Mouse (Mus musculus) lung, embryonic 14.5 days (tissue): Measurements from ENCODE around the gene Stk39. TPM values are rescaled to one million over a fixed set of nuclear protein-coding genes. Genes with fewer than 3 reads are reported as not detected.

ENCODE experiments used
- ATAC-seq: fragments of 200-750 bp; cut with Nextera tagmentation; 2 replicates; pipeline ENCODE4 v1.8.0; 2017; ENCODE audit warnings: mild to moderate bottlenecking, moderate TSS enrichment, moderate library complexity; ENCODE audit not compliant: insufficient read depth
- DNase-seq: peaks from one replicate; pipeline ENCODE4 v3.0.0-alpha.2; 2015
- H3K27ac ChIP-seq: fragments of 300-500 bp; sonication (generic); 2 replicates; pipeline ENCODE4 v1.5.1; 2014; ENCODE audit warnings: low read depth, mild to moderate bottlenecking, moderate library complexity
- H3K27me3 ChIP-seq: fragments of 300-500 bp; sonication (generic); 2 replicates; pipeline ENCODE4 v1.6.1; 2014; ENCODE audit warnings: low read length, control low read depth; ENCODE audit not compliant: insufficient read depth
- H3K36me3 ChIP-seq: fragments of 300-500 bp; sonication (generic); 2 replicates; pipeline ENCODE4 v1.6.1; 2014; ENCODE audit warnings: control low read depth; ENCODE audit not compliant: insufficient read depth
- H3K4me1 ChIP-seq: fragments of 300-500 bp; sonication (generic); 2 replicates; pipeline ENCODE4 v1.6.1; 2014; ENCODE audit warnings: antibody characterized with exemption, control low read depth; ENCODE audit not compliant: insufficient read depth
- H3K4me2 ChIP-seq: fragments of 300-500 bp; sonication (generic); 2 replicates; pipeline ENCODE4 v1.6.1; 2014; ENCODE audit warnings: mild to moderate bottlenecking
- H3K4me3 ChIP-seq: fragments of 300-500 bp; sonication (generic); 2 replicates; pipeline ENCODE4 v1.5.1; 2014; ENCODE audit warnings: low read depth, low read length
- H3K9ac ChIP-seq: fragments of 300-500 bp; sonication (generic); 2 replicates; pipeline ENCODE4 v1.6.1; 2014
- H3K9me3 ChIP-seq: fragments of 300-500 bp; sonication (generic); 2 replicates; pipeline ENCODE4 v1.6.1; 2016; ENCODE audit warnings: low read depth, low read length, control low read depth
- CTCF ChIP-seq: IDR thresholded peaks from 2 replicates; pipeline ENCODE4 v1.5.1; 2016; ENCODE audit warnings: antibody characterized with exemption, low read depth
- WGBS: fragments of 180-500 bp; shearing (Covaris S2); extraction: QIAGEN DNeasy Blood & Tissue Kit; methylation state at CpG from one replicate; pipeline ENCODE4 v1.1.7; 2014; 5-methylcytosine and 5-hydroxymethylcytosine counted together
- polyA plus RNA-seq: library from polyadenylated mRNA; unstranded; fragments of >200 nt; fragmentation: Nextera tagmentation; extraction: Ambion mirVana; gene quantifications from 2 replicates; pipeline ENCODE4 v1.2.1, GENCODE M21; 2014

Gene Stk39
- polyA plus RNA-seq, 1 experiment from 2014 or later: 27.6 TPM

DNA sequence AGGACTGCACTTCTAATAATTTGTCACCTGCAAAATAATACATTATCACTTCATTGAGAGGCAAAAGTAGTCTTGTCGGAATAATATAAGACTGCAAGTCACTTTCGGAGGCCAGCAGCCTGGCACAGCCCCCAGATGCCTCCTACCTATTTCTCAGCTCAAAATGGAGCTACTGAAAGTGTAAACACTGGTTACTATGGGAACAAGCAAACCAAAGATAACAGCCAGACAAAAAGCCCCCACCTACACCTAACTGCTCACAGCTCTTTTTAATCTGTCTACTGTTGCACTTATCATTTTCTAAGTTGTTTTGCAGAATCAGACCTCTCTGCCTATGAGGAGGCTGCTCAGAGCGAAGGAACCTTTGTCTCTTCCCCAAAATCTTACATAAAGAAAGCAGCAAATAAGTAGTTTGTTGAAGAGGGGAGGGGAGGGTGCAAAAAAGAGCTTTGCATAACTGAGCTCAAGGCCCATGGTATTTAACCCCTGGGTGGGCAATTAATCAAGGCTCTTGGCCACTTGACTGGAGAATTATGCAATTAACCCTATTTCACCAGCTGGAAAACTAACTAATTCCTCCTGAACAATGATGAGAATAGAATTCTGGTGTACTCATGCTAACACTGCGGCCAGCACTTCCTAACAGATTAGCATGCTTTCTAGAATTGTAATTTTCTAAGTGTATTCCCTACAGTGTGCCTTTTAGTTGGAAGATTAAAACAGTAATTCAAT is 170.1 kb downstream of the Stk39 start:
- no peaks in the 10 kb centered on the region for H3K36me3 ChIP-seq
- no peak for DNase-seq
- H3K4me1 ChIP-seq: no peaks in the 10 kb centered on the region
- no peak overlapping the region for H3K4me2 ChIP-seq
- H3K27me3 ChIP-seq: no peaks in the 10 kb centered on the region
- no peak overlapping the region for H3K4me3 ChIP-seq
- no peak for TF ChIP-seq CTCF
- H3K27ac ChIP-seq: no peak overlapping the region
- WGBS: 52% methylated on average over 4 of the region's 4 CpGs
- H3K9me3 ChIP-seq: no peaks in the 10 kb centered on the region
- H3K9ac ChIP-seq: no peak overlapping the region
- ATAC-seq: no peak

DNA sequence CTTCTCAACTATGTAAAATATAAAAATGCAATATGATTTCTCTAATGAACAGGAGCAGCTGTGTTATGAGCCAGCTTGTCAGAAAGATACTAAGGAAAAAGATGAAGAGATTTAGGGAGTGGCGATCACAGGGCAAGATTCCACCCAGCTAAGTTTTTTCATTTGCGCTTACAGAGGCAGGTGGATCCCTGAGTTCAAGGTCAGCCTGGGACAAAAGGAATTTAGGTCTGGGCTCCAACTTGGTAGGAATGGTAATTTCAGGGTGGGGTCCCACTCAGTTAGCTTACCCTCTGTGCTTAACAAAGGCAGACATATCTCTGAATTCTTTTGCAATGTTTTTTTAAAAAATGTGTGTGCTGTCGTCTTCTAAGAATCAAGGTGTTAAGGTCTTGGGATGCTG is 173.7 kb downstream of the Stk39 start:
- Histone ChIP-seq H3K27me3 (no peaks in the 10 kb centered on the region), H3K4me1 (no peaks in the 10 kb centered on the region), H3K4me2 (no peak overlapping the region), H3K9me3 (no peaks in the 10 kb centered on the region), H3K27ac (no peak overlapping the region), H3K36me3 (no peaks in the 10 kb centered on the region), H3K9ac (no peak overlapping the region), H3K4me3 (no peak overlapping the region)
- no peak for TF ChIP-seq CTCF
- DNase-seq (no peak), ATAC-seq (no peak)
- 90% methylated on average over 3 of the region's 3 CpGs for WGBS

DNA sequence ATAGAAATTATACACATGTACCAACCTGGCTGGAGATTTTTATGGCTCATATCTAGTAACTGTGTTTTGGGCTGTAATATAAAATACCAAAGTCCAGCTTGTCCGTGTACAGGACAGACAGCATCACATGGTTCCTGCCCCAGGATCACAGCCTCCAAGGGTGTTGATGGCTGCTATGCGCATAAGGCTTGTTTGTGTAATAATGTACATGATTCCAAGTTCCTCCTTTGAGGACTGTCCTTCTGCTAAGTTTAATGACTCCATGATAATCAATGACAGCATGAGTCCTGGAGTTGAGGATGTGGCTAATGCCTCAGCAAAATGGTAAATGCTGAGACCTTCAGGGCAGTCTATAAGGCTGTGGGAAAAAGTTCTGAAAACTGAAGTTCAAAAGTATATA is 174.1 kb downstream of the Stk39 start:
- no peaks in the 10 kb centered on the region for H3K27me3 ChIP-seq
- DNase-seq (no peak), ATAC-seq (no peak)
- H3K4me1 ChIP-seq: no peaks in the 10 kb centered on the region
- H3K27ac ChIP-seq: no peak overlapping the region
- no peaks in the 10 kb centered on the region for H3K36me3 ChIP-seq
- H3K9ac ChIP-seq: no peak overlapping the region
- no peaks in the 10 kb centered on the region for H3K9me3 ChIP-seq
- WGBS: 88% methylated on average over 2 of the region's 2 CpGs
- no peak overlapping the region for H3K4me2 ChIP-seq
- no peak for TF ChIP-seq CTCF
- no peak overlapping the region for H3K4me3 ChIP-seq

DNA sequence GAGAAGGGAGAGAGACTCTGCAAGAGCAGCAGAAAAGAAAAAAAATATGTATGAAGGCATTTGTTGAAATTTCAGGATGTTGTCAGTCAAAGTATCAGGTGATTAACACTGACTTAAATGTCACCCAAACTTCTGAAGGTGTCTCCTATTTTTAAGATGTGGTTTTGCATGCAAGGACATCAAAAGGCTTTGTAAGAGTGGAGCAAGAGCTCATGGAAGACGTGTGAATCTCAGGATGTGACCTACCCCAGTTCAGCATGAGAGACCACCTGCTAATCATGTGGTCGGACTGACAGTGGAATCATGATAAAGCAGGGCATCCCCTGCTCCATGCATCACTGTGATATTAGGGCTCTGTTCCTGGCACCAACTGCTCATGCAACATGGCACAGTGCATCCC is 175.3 kb downstream of the Stk39 start:
- DNase-seq (no peak), ATAC-seq (no peak)
- no peaks in the 10 kb centered on the region for H3K4me1 ChIP-seq
- no peak overlapping the region for H3K4me3 ChIP-seq
- H3K4me2 ChIP-seq: no peak overlapping the region
- no peak for TF ChIP-seq CTCF
- no peak overlapping the region for H3K9ac ChIP-seq
- H3K27me3 ChIP-seq: no peaks in the 10 kb centered on the region
- WGBS: 73% methylated on average over 2 of the region's 2 CpGs
- no peaks in the 10 kb centered on the region for H3K9me3 ChIP-seq
- H3K27ac ChIP-seq: no peak overlapping the region
- H3K36me3 ChIP-seq: no peaks in the 10 kb centered on the region

DNA sequence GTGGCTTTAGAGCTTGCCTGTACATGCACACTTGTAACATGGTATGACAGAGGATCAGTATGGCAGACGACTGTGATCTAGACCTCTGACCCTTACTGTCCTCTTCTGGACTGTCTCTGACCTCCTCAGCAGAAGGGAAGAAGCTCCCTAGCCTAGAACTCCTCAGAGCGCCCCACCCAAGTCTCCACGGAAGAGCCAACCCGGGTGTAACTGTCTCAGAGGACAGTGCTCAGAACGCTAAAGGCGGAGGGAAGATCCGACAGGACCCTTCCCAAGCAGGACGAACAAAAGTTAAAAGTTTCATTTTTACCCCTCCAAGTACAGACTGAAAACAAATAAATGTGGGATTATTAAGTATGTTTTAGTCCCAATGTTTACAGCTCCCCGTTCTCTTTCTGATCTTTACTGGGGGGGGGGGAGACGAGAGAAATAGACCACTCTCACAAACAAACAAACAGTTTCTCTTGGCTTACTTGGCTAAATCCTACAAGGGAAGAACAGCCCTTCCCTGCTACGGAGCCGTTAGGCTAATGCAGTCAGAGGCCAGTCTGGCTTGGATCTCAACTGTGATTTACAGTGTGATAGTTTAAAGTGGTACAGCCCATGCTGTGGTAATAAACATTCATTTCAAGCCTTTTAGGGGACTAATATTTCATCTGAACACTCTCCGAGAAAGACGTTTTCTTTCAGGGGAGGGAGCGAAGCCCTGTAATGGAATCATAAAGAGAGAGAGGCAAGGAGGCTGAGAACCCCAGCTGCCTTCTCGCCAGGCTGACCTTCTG is 179.3 kb downstream of the Stk39 start:
- 50% methylated on average over 16 of the region's 16 CpGs for WGBS

DNA sequence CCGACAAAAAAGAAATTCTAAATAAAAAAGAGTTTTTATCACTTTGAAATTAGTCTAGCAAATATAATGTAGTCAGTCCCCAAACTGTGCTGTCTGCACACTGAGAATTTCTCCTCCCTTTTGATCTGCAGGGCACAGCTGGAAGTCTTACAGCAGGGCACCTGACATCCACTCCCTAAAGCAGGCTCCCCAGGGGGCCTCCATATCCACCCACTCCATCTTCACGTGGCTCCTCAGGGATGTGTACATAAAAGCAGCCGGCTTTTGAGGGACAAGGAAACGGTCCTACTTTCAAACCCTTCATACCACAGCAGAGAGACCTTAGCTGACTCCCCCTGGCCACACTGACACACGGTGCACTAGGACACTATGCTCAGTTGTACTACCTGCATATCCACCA is 180.2 kb downstream of the Stk39 start:
- Histone ChIP-seq H3K4me2 (no peak overlapping the region), H3K9ac (no peak overlapping the region), H3K9me3 (no peaks in the 10 kb centered on the region), H3K36me3 (peaks cover 3% of the 10 kb centered on the region; the same call in 1 of the 2 replicates), H3K27me3 (no peaks in the 10 kb centered on the region), H3K4me1 (no peaks in the 10 kb centered on the region), H3K4me3 (no peak overlapping the region), H3K27ac (no peak overlapping the region)
- TF ChIP-seq CTCF: no peak
- WGBS: 46% methylated on average over 5 of the region's 5 CpGs
- ATAC-seq (0 out of 2 replicates have a peak, but pooled peaks have one; percentile 16), DNase-seq (no peak)

More for the DNA sequence above, 179.3 kb downstream of the Stk39 start:
- DNase-seq (peak; percentile 75), ATAC-seq (peak; percentile 85)
- H3K36me3 ChIP-seq: peaks cover 3% of the 10 kb centered on the region; the same call in 1 of the 2 replicates
- H3K9ac ChIP-seq: no peak overlapping the region
- H3K9me3 ChIP-seq: no peaks in the 10 kb centered on the region
- H3K27ac ChIP-seq: no peak overlapping the region
- no peak for TF ChIP-seq CTCF
- no peaks in the 10 kb centered on the region for H3K27me3 ChIP-seq
- no peak overlapping the region for H3K4me3 ChIP-seq
- H3K4me2 ChIP-seq: no peak overlapping the region
- H3K4me1 ChIP-seq: no peaks in the 10 kb centered on the region

DNA sequence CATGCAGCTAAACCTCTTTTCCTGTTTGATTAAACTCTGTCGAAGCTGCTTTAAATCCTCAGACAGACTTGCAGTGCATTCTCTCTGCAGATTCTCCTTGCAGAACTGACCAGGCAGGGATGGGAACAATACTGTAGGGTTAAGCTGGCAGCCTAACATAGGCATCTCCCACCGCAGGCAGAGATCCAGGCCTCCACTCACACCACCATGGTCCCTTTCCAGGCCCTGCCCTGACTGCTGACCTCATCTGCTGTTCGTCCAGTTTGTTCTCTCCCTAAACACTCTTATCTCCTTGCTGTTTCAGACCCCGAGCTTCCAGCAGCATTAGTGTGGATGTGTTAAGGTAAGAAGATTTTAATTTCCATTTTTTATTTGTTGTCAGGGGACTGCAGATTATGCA is 182.1 kb downstream of the Stk39 start:
- DNase-seq (no peak), ATAC-seq (no peak)
- Histone ChIP-seq H3K27me3 (no peaks in the 10 kb centered on the region), H3K27ac (no peak overlapping the region), H3K4me2 (no peak overlapping the region), H3K36me3 (peaks cover 3% of the 10 kb centered on the region; the same call in 1 of the 2 replicates), H3K4me3 (no peak overlapping the region), H3K9ac (no peak overlapping the region), H3K9me3 (no peaks in the 10 kb centered on the region), H3K4me1 (no peaks in the 10 kb centered on the region)
- 21% methylated on average over 4 of the region's 4 CpGs for WGBS
- TF ChIP-seq CTCF: no peak
